Mouse (Mus musculus) layer of hippocampus, postnatal 36 days (tissue): ENCODE results near the gene Acvr2b. TPM values are rescaled to one million over a fixed set of nuclear protein-coding genes. Genes with fewer than 3 reads are reported as not detected.

Experiments
- DNase-seq, 2 experiments: peaks; one replicate each; pipeline ENCODE4 v3.0.0; 2022
- total RNA-seq, 2 experiments: library from RNA; stranded (reverse); gene quantifications; 2 replicates each; pipeline ENCODE4 v1.2.3; 2021

Gene Acvr2b
- total RNA-seq, 2 experiments from 2014 or later: 13.8 to 14.7 TPM

DNA sequence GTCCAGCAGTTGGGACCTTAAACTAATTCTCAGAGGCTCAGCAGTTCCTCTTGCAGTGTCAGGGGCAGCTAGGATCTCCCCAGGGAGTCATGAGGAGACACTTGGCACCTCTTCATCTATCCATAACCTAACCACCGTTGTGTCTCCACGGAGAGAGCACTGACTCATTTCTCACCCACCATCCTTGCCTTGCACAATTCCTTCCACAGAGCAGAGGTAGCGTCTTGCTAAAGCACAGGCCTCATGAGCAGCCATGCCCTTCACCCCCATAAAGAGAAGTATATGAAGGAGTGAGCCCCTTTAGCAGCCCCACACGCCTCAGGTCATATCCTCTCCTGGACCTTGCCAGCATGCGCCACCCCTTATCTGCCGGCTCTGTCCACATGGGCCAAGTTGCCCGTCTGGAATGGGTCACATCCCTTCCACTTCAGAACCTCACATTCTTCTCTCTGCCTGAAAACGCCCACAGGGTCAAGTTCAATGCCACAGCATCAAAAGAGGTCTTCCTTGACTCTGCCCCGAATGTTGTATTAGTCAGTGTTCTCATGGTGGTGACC is 71.8 kb downstream of the Acvr2b start:
- DNase-seq: no peak

DNA sequence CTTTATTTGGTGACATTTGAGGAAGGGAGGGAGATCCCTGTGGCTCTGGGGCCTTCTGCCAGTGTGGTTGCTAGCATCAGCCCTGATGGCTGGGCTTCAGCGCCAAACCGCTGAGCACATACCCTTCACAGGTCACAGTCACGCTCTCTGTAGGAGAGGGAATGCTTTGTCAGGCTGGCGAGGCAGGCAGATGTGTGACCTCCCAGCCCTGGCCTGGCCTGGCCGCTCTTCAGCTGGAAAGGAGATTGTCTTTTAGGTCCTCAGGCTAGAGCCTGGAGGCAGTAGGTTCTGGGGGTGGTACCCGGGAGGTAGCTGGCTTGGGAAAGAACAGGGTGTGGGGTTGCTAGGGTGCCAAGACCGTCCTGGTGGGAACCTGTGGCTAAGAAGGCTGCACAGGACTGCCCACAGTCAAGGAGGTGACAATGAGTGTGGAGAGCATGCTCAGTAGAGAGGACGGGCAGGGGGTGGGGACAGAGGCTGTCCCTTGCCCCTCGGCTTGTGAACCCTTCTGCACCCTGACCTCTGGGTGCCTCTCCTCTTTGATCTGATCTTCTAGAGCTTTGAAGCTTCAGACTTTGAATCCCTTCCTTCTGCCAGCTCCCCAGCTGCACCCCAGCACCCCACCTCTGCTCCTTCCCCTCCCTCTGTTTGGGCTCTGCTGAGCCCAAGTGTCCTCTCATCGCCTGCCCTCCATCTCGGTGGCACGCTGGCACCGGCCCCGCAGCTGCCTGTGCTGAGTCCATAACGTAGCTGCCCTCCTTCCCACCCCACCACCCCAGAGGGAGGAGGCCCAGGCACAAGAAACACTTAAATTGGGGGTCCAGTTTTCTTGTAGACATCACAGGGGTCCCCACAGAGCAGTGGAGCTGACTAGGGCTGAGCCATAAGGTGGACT is 73.0 kb downstream of the Acvr2b start:
- no peak for DNase-seq

DNA sequence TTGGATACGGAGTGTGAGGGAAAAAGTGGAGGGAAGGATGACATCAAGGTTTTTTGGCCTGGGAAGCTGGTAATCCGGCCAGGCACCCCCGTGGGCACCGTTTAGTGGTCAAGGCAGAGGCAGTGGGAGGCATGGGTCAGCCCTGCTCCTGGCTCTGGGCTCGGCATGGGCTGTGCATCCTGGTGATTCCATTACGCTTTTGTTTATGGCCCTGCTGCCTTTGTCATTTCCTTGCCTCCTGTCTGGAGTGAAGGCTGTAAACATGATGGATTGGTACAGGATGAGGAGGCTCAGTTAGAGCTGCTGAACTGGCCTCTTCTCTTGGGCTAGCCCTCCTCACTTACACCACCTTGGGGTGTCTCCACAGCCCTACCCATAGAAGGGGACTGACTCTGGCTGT is 75.8 kb downstream of the Acvr2b start:
- DNase-seq: no peak

GRCm38 (mm10) chr9:119478345-119478744 is 76.4 kb downstream of the Acvr2b start:
- DNase-seq: no peak

DNA sequence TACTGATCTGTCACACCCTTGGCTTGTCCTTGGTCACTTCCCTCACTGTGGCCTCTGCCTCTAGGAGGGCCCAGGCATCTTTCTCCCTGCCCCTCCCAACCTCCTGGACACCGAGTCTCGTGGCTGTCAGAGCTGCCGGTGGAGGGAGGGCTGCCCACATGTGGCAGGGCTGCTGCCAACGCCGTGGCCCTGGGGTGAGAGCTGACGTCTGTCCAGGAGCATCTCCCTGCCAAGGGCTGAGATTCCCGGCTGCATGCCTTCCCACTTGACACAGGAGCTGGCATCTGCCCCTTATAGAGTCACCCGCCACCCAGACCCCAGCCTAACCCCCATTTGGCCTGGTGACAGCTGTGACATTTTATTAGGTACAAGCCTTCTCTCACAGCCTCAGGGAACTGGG is 77.4 kb downstream of the Acvr2b start:
- no peak for DNase-seq

DNA sequence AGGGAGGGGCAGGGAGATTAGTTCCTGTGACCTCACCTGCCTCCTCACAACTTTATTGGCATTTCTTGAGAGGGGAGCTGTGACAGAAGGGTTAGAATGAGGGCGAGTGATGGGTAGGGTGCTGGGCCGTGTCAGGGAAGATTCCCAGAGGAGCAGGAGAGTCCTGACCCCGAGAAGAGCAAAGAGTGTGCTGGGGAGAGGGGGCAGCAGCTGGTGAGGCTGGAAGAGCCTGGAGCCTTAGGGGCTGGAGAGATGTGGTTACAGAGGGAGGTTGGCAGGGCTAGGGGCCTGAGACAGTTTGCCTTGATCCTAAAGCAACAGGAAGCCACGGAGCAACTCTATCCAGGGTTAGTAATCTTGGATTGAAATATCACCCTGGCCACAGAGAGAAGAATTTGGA is 79.7 kb downstream of the Acvr2b start:
- DNase-seq: no peak

DNA sequence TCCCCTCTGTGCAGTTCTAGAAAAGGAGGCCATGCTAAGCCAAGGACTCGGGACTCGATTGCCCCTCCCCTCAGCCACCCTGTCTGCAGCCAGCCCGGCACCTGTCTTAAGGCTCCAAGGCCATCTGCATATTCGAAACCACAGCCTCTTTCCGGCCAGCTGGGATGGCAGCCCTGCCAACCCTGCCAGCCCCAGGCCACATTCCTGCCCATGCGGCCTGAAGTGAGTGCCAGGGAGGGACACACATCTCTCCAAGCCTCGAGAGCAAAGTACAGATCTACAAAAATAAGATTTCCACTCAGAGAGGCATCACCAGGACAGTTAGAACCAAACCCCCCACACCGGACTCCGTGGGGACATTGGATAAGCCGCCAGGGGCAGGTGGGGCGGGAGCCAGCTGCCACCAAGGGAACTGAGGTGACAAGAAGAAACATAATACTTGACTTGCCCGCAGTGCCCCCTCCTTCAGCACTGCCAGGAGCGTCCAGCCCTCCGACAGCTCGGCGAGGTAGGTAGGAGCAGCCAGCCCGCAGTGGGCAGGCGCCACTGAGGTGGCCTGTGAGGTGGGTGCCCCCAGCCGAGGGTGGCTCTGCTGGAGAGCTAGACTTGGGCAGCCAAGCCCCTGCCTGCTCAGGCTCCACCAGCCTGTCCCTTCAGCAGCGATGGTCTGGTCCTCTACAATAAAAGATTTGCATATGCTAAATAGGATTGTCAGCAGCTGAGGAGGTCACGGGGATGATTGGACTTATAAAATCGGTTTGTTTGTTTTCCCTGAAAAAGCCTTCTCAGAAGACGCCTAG is 81.8 kb downstream of the Acvr2b start:
- no peak for DNase-seq

GRCm38 (mm10) chr9:119484420-119484819 is 82.5 kb downstream of the Acvr2b start:
- DNase-seq: no peak

Other genes starting within 250 kb of the Acvr2b start
- 1 to 10 TPM; 1.2 to 1.7 TPM for gene Acaa1b, start 245.0 kb upstream of the Acvr2b start, total RNA-seq
- gene Gm47289, start 243.0 kb upstream of the Acvr2b start, total RNA-seq: not detected
- gene Slc22a13, start 193.0 kb upstream of the Acvr2b start, total RNA-seq: under 1 TPM; 0.20 to 0.23 TPM
- 10 to 100 TPM; 28.2 to 31.1 TPM for gene Oxsr1, start 79.7 kb upstream of the Acvr2b start, total RNA-seq
- 10 to 100 TPM; 68.1 to 76.4 TPM for gene Acaa1a, start 62.4 kb upstream of the Acvr2b start, total RNA-seq
- 1 to 10 TPM; 5.8 to 8.5 TPM for gene Myd88, start 60.7 kb upstream of the Acvr2b start, total RNA-seq
- gene Xylb, start 44.7 kb upstream of the Acvr2b start, total RNA-seq: 1 to 10 TPM; 4.2 to 5.0 TPM
- not detected for gene Slc22a14, start 36.6 kb upstream of the Acvr2b start, total RNA-seq
- gene Exog, start 42.8 kb downstream of the Acvr2b start, total RNA-seq: 10 to 100 TPM; 20.0 to 21.1 TPM
- gene Scn5a, start 176.9 kb downstream of the Acvr2b start, total RNA-seq: 1 to 10 TPM in 1 of 2 experiments, under 1 TPM in 1; 0.91 to 1.2 TPM